9 mouse cellular contexts compared by ENCODE assay signal in genomic region chr9:71216036-71216995, GRCm38 (mm10). TPM values are rescaled to one million over a fixed set of nuclear protein-coding genes. Genes with fewer than 3 reads are reported as not detected.
DNase-seq lines count a peak whose midpoint lies in the region; ATAC-seq lines count a peak whose summit lies in the region.
"Had no signal": no experiment of that assay in that cellular context is flagged by ENCODE, and none has a peak within 500 bp of the region (broad histone marks: within the 10 kb centered on the region; RNA-seq: fewer than 3 reads in every experiment).

No protein-coding gene starts in this region.

- H3K9me3 ChIP-seq in embryonic facial prominence, embryonic 12.5 days = no peaks in the 10 kb centered on the region
- H3K9me3 ChIP-seq in heart, embryonic 14.5 days (ENCODE audit: control insufficient read depth, low read length) = no peaks in the 10 kb centered on the region
- H3K9me3 ChIP-seq in kidney, embryonic 14.5 days (ENCODE audit: control insufficient read depth, low read length) = no peaks in the 10 kb centered on the region

- peak overlapping the region; percentile 44 for H3K4me3 ChIP-seq in embryonic facial prominence, embryonic 12.5 days
- H3K4me3 ChIP-seq in heart, embryonic 14.5 days (ENCODE audit: control insufficient read depth in 1 of 2, insufficient read depth in 1 of 2, low read depth in 1 of 2, low read length in 2 of 2) = peak overlapping the region; percentile 39 to 51
- peak overlapping the region; percentile 66 for H3K4me3 ChIP-seq in kidney, embryonic 14.5 days (ENCODE audit: low read length)
- H3K4me3 ChIP-seq: myocyte had no signal

- 1% methylated on average over 57 of the region's 57 CpGs for WGBS in embryonic facial prominence, embryonic 12.5 days
- WGBS in heart, embryonic 14.5 days = 1% methylated on average over 57 of the region's 57 CpGs
- under 1% methylated on average over 57 of the region's 57 CpGs for WGBS in kidney, embryonic 14.5 days

- H3K27me3 ChIP-seq in embryonic facial prominence, embryonic 12.5 days = peaks cover 40% of the 10 kb centered on the region
- H3K27me3 ChIP-seq in heart, embryonic 14.5 days (ENCODE audit: control insufficient read depth, insufficient read depth, low read length) = peaks cover 64% of the 10 kb centered on the region
- peaks cover 10% of the 10 kb centered on the region; the same call in 1 of the 2 replicates for H3K27me3 ChIP-seq in kidney, embryonic 14.5 days (ENCODE audit: control insufficient read depth, insufficient read depth, low read length)
- H3K27me3 ChIP-seq in splenic B cell, adult 2 months (ENCODE audit: control insufficient read depth, insufficient read depth, low read length, poor library complexity, severe bottlenecking) = peaks cover 6% of the 10 kb centered on the region; the same call in 1 of the 2 replicates

- no peak; the same call in 1 of the 2 replicates for ATAC-seq in embryonic facial prominence, embryonic 12.5 days (ENCODE audit: insufficient number of reproducible peaks, insufficient read depth, low FRiP score, low TSS enrichment)
- no peak; the same call in 1 of the 2 replicates for ATAC-seq in heart, embryonic 14.5 days (ENCODE audit: insufficient number of reproducible peaks, insufficient read depth, low FRiP score, low read depth)
- ATAC-seq in kidney, embryonic 14.5 days (ENCODE audit: low FRiP score, low TSS enrichment) = peak; percentile 44

- H3K4me2 ChIP-seq in embryonic facial prominence, embryonic 12.5 days (replicated peaks) = peak overlapping the region; percentile 76
- peak overlapping the region; percentile 84 for H3K4me2 ChIP-seq in heart, embryonic 14.5 days (ENCODE audit: low read length)
- peak overlapping the region; percentile 78 for H3K4me2 ChIP-seq in kidney, embryonic 14.5 days (replicated peaks; ENCODE audit: low read depth, low read length)

- H3K27ac ChIP-seq in embryonic facial prominence, embryonic 12.5 days = no peak overlapping the region
- no peak overlapping the region for H3K27ac ChIP-seq in heart, embryonic 14.5 days (replicated peaks in 1 of 2; ENCODE audit: control insufficient read depth in 1 of 2, insufficient read depth in 1 of 2, low read depth in 2 of 2, low read length in 2 of 2)
- peak overlapping the region; percentile 49 for H3K27ac ChIP-seq in kidney, embryonic 14.5 days (ENCODE audit: low read depth, low read length)

- H3K36me3 ChIP-seq in embryonic facial prominence, embryonic 12.5 days = no peaks in the 10 kb centered on the region
- H3K36me3 ChIP-seq in heart, embryonic 14.5 days (ENCODE audit: control insufficient read depth, insufficient read depth, low read length) = no peaks in the 10 kb centered on the region
- no peaks in the 10 kb centered on the region for H3K36me3 ChIP-seq in kidney, embryonic 14.5 days (ENCODE audit: control insufficient read depth, insufficient read depth, low read length)
- no peaks in the 10 kb centered on the region for H3K36me3 ChIP-seq in splenic B cell, adult 2 months (ENCODE audit: control insufficient read depth, insufficient read depth, low read length, poor library complexity, severe bottlenecking)

- DNase-seq in right cerebral cortex, postnatal 4 days = peak; percentile 13
- no peak for DNase-seq in right cerebral cortex, adult 18-20 months
- DNase-seq in lung, postnatal 4 days = peak; percentile 28 to 39
- peak; percentile 37 for DNase-seq in splenic B cell, adult 2 months (ENCODE audit: low read depth, low spot score)
- no peak for DNase-seq in layer of hippocampus, postnatal 25 days (ENCODE audit: extremely low spot score in 1 of 2, low spot score in 1 of 2)

- H3K4me1 ChIP-seq in embryonic facial prominence, embryonic 12.5 days = peaks cover 11% of the 10 kb centered on the region
- peaks cover 0 to 12% of the 10 kb centered on the region in 2 experiments; a peak in 3 of 4 replicates for H3K4me1 ChIP-seq in heart, embryonic 14.5 days (ENCODE audit: control insufficient read depth in 2 of 2, insufficient read depth in 2 of 2, low read length in 2 of 2)
- H3K4me1 ChIP-seq in kidney, embryonic 14.5 days (ENCODE audit: control insufficient read depth, insufficient read depth, low read length) = 0 out of 2 replicates have a peak, but pooled peaks cover 5% of the 10 kb centered on the region

- H3K9ac ChIP-seq in embryonic facial prominence, embryonic 12.5 days = peak overlapping the region; percentile 36
- H3K9ac ChIP-seq in heart, embryonic 14.5 days (ENCODE audit: low read length) = peak overlapping the region; percentile 55
- H3K9ac ChIP-seq in kidney, embryonic 14.5 days (ENCODE audit: low read depth, low read length) = peak overlapping the region; percentile 76

RNA-seq across cellular contexts. Expression of gene Aldh1a2, which starts 0.7 kb away (rescaled TPM):
- polyA plus RNA-seq in embryonic facial prominence, embryonic 12.5 days (2016; fragmentation: Nextera tagmentation; extraction: Ambion mirVana) = 92.7 and 99.7 TPM in 2 replicates
- polyA plus RNA-seq in heart, embryonic 14.5 days (2014; fragmentation: Nextera tagmentation; extraction: Ambion mirVana) = 26.0 and 28.8 TPM in 2 replicates
- 306 and 400 TPM in 2 replicates for polyA plus RNA-seq in kidney, embryonic 14.5 days (2014; fragmentation: Nextera tagmentation; extraction: Ambion mirVana)
- total RNA-seq in layer of hippocampus, postnatal 25 days (2021) = 1 to 10 TPM; 2.9 to 4.2 TPM

RNA-seq across cellular contexts. Expression of gene Aqp9, which starts 47.8 kb away (rescaled TPM):
- not detected in 2 replicates for polyA plus RNA-seq in embryonic facial prominence, embryonic 12.5 days (2016; fragmentation: Nextera tagmentation; extraction: Ambion mirVana)
- 0.13 and 0.22 TPM in 2 replicates for polyA plus RNA-seq in heart, embryonic 14.5 days (2014; fragmentation: Nextera tagmentation; extraction: Ambion mirVana)
- polyA plus RNA-seq in kidney, embryonic 14.5 days (2014; fragmentation: Nextera tagmentation; extraction: Ambion mirVana) = 0.14 and 0.27 TPM in 2 replicates
- 1 to 10 TPM; 2.7 to 3.4 TPM for total RNA-seq in layer of hippocampus, postnatal 25 days (2021)

Comparison
In these comparisons a context has a peak if more than half of its experiments do, and no peak if none do; other contexts are left out.
1. DNase-seq: peak in right cerebral cortex, postnatal 4 days (single experiment), lung, postnatal 4 days (2 of 2) and splenic B cell, adult 2 months (single experiment); none in right cerebral cortex, adult 18-20 months (single experiment) and layer of hippocampus, postnatal 25 days (0 of 2).
2. Peak in every context shown above with its lines, with median percentiles within 50 percentile points of each other: H3K4me2 ChIP-seq, H3K4me3 ChIP-seq and H3K9ac ChIP-seq.